Mouse (Mus musculus): ENCODE measurements at regions not wholly inside any gene's neighbourhood (a gene's known extent, or its start where the extent isn't known, plus 50 kb on each side); places are given as distances from the start of the nearest gene placed in this dataset.

DNA sequence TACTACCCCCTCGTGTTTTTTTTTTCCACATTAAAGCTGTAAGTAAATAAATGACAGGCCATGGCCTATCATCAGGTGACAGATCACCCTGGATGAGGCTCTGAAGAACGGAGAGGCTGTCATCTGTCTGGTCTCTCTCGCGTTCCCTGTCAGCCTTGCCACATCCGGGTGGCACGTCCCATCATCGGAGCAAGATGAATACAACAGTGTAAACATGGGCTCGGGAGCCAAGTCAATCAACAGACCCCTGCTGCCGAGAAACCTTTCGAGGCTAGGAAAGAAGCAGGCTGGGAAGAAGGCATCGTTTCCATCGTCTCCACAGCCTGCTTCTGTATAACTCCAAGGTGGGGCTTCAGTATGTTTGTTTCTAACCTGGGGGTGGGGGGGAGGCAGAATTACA is 286.8 kb upstream of the Id4 start:
- ATAC-seq (no peak), DNase-seq (ENCODE audit: low read depth, low spot score) (no peak)
- H3K27me3 ChIP-seq: peaks cover 5% of the 10 kb centered on the region
- TF ChIP-seq CTCF (IDR thresholded peaks at IDR 0.05): no peak
- POLR2A ChIA-PET: no interaction called here
- CTCF ChIA-PET: interaction anchor here (1.0 kb wide), 1 partner anchor 9 kb away, joined by 3 read pairs; no protein-coding TSS in a partner anchor
- in situ Hi-C loops (cut with MboI; ENCODE audit: low pct_unique_long_range_greater_than_20kb): no loop called here

DNA sequence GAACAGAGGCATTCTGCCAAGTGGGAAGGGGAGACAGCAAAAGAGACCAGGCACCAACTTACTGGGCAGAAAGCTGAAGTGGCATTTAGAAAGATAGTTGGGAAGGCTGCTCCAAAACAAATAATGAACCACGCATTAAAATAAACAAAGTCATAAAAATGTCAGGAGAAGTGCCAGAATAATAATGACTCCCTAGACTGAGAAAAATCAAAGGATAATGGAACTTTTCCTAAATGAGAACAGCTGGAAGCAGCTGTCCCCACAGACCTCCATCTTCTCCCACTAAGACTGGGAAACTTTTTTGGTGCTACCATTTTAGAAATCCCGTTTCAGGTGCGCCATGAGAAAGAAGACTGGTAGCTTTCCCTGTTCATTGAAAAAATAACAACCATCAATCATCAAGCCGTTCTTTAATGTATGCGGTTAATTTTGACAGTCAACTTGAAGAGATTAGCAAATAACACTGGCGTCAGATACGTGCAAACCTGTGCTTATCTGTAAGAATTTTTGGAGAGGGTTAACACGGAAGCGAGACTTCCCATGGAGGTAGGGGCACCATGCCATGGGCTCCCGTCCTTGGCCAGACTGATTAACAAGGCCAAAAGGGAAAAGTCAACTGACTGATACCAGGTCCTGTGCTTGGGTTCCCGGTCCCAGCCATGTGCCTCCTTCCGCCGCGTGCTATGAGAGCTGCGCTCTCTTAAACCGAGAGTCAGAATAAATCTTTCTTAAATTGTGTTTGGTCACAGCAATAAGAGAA is 286.1 kb upstream of the Id4 start:
- DNase-seq (ENCODE audit: low read depth, low spot score) (no peak), ATAC-seq (no peak)
- ChIA-PET CTCF (interaction anchor here (1.0 kb wide), 1 partner anchor 9 kb away, joined by 3 read pairs; no protein-coding TSS in a partner anchor), POLR2A (no interaction called here)
- no peak for TF ChIP-seq CTCF (IDR thresholded peaks at IDR 0.05)
- H3K27me3 ChIP-seq: peaks cover 5% of the 10 kb centered on the region
- in situ Hi-C loops (cut with MboI; ENCODE audit: low pct_unique_long_range_greater_than_20kb): no loop called here

DNA sequence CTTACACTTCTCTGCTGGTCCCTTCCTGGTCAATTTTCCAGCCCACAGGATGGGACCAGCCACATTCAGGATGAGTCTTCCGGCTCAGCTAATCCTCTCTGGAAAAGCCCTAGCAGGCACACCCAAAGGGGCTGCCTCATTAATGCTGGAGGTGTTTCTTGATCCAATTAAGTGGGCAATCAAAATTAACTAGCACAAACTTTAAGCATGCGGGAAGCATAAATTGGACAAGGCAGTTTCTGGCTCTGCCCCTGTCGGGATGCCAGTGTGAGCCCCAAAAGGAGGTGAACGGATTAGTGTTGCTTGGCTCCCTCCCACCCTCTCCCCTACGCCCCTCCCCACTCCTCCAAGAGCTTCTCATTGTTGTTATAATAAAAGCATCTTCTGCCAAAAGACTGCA is 262.5 kb upstream of the Id4 start:
- ChIA-PET POLR2A (no interaction called here), CTCF (no interaction called here)
- in situ Hi-C loops (cut with MboI; ENCODE audit: low pct_unique_long_range_greater_than_20kb): no loop called here
- TF ChIP-seq CTCF (IDR thresholded peaks at IDR 0.05): no peak
- ATAC-seq (no peak), DNase-seq (ENCODE audit: low read depth, low spot score) (no peak)
- peaks cover 3% of the 10 kb centered on the region for H3K27me3 ChIP-seq

DNA sequence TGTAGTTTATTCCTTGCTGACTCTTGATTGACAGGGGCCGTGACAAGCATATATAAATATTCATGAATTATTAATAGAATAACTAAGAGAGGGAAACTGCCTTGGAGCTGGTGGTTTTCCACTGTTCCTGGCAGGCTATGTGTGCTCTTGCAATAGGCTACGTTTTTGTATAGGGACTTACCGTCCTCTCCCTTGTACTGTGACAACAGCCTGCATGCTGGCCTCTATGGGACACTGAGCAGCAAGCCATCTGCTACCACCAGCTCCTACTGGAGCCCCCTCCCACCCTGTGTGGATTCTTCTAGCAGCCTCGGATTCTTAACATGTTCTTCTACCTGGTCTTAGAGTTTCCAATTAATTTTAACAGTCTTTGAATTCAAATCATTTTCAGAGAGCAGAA is 261.6 kb upstream of the Id4 start:
- DNase-seq (ENCODE audit: low read depth, low spot score) (no peak), ATAC-seq (no peak)
- POLR2A ChIA-PET: no interaction called here

DNA sequence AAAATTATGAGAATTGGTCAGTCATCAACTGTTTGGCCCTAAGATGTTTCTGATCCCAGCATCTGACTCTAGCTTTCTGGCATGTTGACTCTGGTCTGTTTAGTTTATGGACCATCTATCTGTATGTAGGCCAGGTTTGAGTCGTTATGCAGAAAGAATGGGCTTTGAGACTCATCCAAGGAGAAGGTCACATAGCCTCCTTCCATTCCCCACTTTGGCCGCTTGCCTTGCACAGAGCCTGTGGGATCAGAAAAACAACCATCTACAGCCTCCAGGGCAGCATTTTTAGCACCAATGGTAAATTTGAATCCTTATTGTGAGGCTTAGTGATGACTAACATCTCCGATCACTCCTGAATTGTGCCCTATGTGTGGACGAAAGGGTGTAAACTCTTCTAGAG is 257.9 kb upstream of the Id4 start:
- TF ChIP-seq CTCF (IDR thresholded peaks at IDR 0.05): no peak
- CTCF ChIA-PET: no interaction called here
- in situ Hi-C loops (cut with MboI; ENCODE audit: low pct_unique_long_range_greater_than_20kb): loop anchor here (25.0 kb wide), 1 partner anchor 459 kb away; no protein-coding TSS in a partner anchor
- no peak for ATAC-seq
- H3K27me3 ChIP-seq: no peaks in the 10 kb centered on the region
- no peak for DNase-seq (ENCODE audit: low read depth, low spot score)
- POLR2A ChIA-PET: no interaction called here

More for the DNA sequence above, 261.6 kb upstream of the Id4 start:
- CTCF ChIA-PET: no interaction called here
- peaks cover 3% of the 10 kb centered on the region for H3K27me3 ChIP-seq
- no peak for TF ChIP-seq CTCF (IDR thresholded peaks at IDR 0.05)
- in situ Hi-C loops (cut with MboI; ENCODE audit: low pct_unique_long_range_greater_than_20kb): no loop called here

DNA sequence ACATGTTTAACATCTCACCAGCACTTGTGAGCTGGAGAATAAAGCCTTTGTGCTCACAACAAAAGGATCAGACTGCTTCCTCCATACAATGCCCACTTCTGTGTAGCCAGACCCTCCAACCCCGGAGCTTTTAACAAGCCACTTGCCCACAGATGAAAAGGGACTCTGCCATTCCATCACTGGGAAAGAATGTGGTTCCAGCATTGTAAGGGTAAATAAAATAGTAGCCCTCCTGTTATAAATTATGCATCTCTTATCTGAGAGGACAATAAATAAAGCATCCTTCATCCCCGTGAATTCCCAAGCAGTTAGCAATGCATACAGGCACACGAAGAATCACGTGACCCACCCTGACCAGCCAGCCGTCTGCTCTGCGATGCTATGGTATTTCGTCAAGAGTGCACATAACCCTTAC is 247.7 kb upstream of the Id4 start:
- CTCF ChIA-PET: no interaction called here
- no peaks in the 10 kb centered on the region for H3K27me3 ChIP-seq
- no peak for ATAC-seq
- TF ChIP-seq CTCF (IDR thresholded peaks at IDR 0.05): no peak
- in situ Hi-C loops (cut with MboI; ENCODE audit: low pct_unique_long_range_greater_than_20kb): loop anchor here (25.0 kb wide), 1 partner anchor 449 kb away; no protein-coding TSS in a partner anchor
- DNase-seq (ENCODE audit: low read depth, low spot score): no peak
- POLR2A ChIA-PET: interaction anchor here (0.6 kb wide), 1 partner anchor 641 kb away, joined by 3 read pairs; no protein-coding TSS in a partner anchor

DNA sequence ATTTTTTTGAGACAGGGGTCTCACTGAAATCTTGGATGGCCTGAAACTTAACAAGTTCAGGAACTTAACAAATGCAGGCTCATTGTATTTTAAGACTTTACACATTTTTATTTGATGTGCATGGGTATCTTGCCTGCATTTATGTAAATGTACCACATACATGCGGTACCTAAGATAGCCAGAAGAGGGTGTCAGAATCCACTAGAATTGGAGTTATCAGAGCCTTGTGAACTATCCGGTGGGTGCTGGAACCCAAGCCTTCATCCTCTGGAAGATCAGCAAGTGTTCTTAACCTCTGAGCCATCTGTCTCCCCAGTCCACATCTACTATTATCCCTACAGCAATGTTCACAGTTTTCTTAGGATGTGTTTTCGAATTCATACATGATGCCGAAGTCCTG is 245.7 kb upstream of the Id4 start:
- TF ChIP-seq CTCF (IDR thresholded peaks at IDR 0.05): peak; percentile 37
- ChIA-PET POLR2A (no interaction called here), CTCF (no interaction called here)
- in situ Hi-C loops (cut with MboI; ENCODE audit: low pct_unique_long_range_greater_than_20kb): loop anchor here (25.0 kb wide), 1 partner anchor 447 kb away; no protein-coding TSS in a partner anchor
- no peaks in the 10 kb centered on the region for H3K27me3 ChIP-seq
- ATAC-seq: no peak
- no peak for DNase-seq (ENCODE audit: low read depth, low spot score)

DNA sequence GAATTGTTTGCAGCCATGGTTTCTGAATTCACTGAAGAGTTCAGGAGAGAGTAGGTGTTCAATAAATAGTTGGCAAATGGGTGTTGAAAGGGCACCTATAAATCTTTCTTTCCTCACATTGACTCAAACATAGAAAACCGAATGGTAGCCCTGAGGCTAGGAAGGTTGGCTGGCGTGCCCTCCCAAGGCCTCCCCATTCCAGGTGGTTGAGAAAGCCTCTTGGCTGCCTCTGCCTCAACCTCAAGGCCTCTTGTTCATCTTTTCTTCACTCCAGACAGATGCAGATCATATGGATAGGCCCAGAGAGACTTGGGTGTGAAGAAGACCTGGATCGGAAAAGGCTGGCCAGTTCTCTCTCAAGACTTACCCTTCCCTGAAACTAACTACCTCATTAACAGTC is 245.0 kb upstream of the Id4 start:
- no peak for ATAC-seq
- CTCF ChIA-PET: no interaction called here

DNA sequence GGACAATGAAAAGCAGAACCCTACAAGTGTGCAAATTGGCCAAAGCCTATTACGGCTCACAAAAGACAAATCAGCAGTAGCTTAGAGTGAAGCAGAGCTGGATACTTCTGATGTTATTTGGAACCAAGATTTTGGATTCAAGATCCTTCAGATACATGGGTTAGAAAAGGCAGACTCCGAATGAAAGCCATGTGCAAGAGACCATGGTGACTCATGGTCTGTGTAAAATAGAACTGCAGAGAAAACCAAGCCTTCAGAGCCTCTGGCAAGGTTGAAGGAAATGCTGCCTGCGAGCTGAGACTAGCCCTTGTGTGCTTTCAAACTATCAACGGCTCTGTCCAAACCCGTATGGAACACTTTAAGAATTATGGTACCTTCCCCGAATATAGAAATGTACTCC is 244.4 kb upstream of the Id4 start:
- ChIA-PET CTCF (no interaction called here), POLR2A (no interaction called here)
- ATAC-seq (no peak), DNase-seq (ENCODE audit: low read depth, low spot score) (no peak)
- no peak for TF ChIP-seq CTCF (IDR thresholded peaks at IDR 0.05)
- in situ Hi-C loops (cut with MboI; ENCODE audit: low pct_unique_long_range_greater_than_20kb): loop anchor here (25.0 kb wide), 1 partner anchor 446 kb away; no protein-coding TSS in a partner anchor
- peaks cover 5% of the 10 kb centered on the region for H3K27me3 ChIP-seq

More for the DNA sequence above, 245.0 kb upstream of the Id4 start:
- POLR2A ChIA-PET: no interaction called here
- DNase-seq (ENCODE audit: low read depth, low spot score): no peak
- no peak for TF ChIP-seq CTCF (IDR thresholded peaks at IDR 0.05)
- peaks cover 4% of the 10 kb centered on the region for H3K27me3 ChIP-seq
- in situ Hi-C loops (cut with MboI; ENCODE audit: low pct_unique_long_range_greater_than_20kb): loop anchor here (25.0 kb wide), 1 partner anchor 446 kb away; no protein-coding TSS in a partner anchor

DNA sequence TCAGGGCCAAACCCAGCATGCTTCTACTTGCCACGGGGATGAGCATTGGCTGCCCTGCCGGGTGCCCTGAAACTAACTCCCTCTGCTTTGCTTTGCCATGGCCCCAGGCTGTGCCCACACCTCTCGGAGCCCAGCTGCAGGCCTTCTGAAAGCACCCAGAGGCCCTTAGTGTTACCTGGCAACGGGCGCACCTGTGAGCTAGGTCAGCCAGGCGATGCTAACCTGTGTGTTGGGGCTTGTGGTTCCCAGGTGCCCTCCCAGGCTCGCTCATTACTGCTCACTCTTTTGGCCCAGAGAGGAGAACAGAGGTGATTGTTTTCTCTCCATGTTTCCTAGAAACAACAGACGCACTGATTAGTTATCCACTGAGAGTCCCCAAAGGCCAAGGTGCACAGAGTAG is 243.4 kb upstream of the Id4 start:
- ChIA-PET CTCF (interaction anchor here (1.0 to 1.1 kb wide), 2 partner anchors 9 to 11 kb away, joined by 3 read pairs; no protein-coding TSS in a partner anchor), POLR2A (interaction anchor here (1.4 kb wide), 1 partner anchor 10 kb away, joined by 3 read pairs; no protein-coding TSS in a partner anchor)
- peaks cover 5% of the 10 kb centered on the region for H3K27me3 ChIP-seq
- DNase-seq (ENCODE audit: low read depth, low spot score) (no peak), ATAC-seq (no peak)
- TF ChIP-seq CTCF (IDR thresholded peaks at IDR 0.05): no peak
- in situ Hi-C loops (cut with MboI; ENCODE audit: low pct_unique_long_range_greater_than_20kb): loop anchor here (25.0 kb wide), 1 partner anchor 445 kb away; no protein-coding TSS in a partner anchor

DNA sequence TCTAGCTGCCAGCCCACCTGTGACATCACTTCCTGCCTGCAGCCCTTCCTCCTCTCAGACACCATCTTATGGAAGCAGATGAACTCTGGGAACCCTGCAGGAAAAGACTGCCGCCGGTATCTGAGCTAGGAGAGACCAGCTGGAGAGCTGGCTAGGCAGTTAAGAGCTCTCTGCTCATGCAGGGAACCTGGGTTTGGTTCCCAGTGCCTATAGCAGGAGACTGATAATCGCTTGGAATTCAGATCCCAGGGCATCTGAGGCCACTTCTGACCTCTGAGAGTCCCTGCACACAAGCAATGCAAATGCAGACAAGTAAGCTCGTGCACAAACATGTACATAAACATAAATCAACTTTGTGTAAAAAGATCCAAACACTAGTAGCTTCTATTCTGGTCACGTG is 242.4 kb upstream of the Id4 start:
- ChIA-PET CTCF (interaction anchor here (0.7 to 1.6 kb wide), 3 partner anchors 9 to 14 kb away, joined by 3 to 5 read pairs (median 3); no protein-coding TSS in a partner anchor), POLR2A (interaction anchor here (1.4 kb wide), 1 partner anchor 9 kb away, joined by 3 read pairs; no protein-coding TSS in a partner anchor)
- DNase-seq (ENCODE audit: low read depth, low spot score) (no peak), ATAC-seq (no peak)
- H3K27me3 ChIP-seq: peaks cover 5% of the 10 kb centered on the region
- TF ChIP-seq CTCF (IDR thresholded peaks at IDR 0.05): no peak
- in situ Hi-C loops (cut with MboI; ENCODE audit: low pct_unique_long_range_greater_than_20kb): loop anchor here (25.0 kb wide), 1 partner anchor 444 kb away; no protein-coding TSS in a partner anchor
